ENCODE assay signal across 9 mouse cellular contexts in genomic region chr3:88449395-88450023, GRCm38 (mm10). TPM values are rescaled to one million over a fixed set of nuclear protein-coding genes. Genes with fewer than 3 reads are reported as not detected.
DNase-seq lines count a peak whose midpoint lies in the region; ATAC-seq and TF ChIP-seq lines count a peak whose summit lies in the region.
"Had no signal": no experiment of that assay in that cellular context is flagged by ENCODE, and none has a peak within 500 bp of the region (broad histone marks: within the 10 kb centered on the region; RNA-seq: fewer than 3 reads in every experiment).

No protein-coding gene starts in this region.

- H3K27ac ChIP-seq in heart, postnatal 0 days (ENCODE audit: low read depth) = no peak overlapping the region

- peak; percentile 55 for DNase-seq in ovary, adult 18-20 months (ENCODE audit: low spot score)
- no peak for DNase-seq in ovary, postnatal 14 days (ENCODE audit: low spot score)
- peak; percentile 78 for DNase-seq in embryo, embryonic 11 days
- DNase-seq in heart, postnatal 0 days (ENCODE audit: low spot score) = no peak
- peak; percentile 60 for DNase-seq in mesoderm, embryonic 11.5 days (ENCODE audit: low read depth, low spot score)
- no peak for DNase-seq in urinary bladder, postnatal 10 days (ENCODE audit: low spot score)
- no peak for DNase-seq in urinary bladder, postnatal 36 days (ENCODE audit: low spot score in 2 of 2)
- no peak for DNase-seq in urinary bladder, adult 2 months (ENCODE audit: low spot score)

- H3K9me3 ChIP-seq in heart, postnatal 0 days (replicated peaks; ENCODE audit: control insufficient read depth, low read length) = no peaks in the 10 kb centered on the region
- H3K9me3 ChIP-seq: megakaryocyte, embryonic 14.5 days had no signal

- H3K4me1 ChIP-seq in heart, postnatal 0 days (ENCODE audit: control insufficient read depth, insufficient read depth) = 0 out of 2 replicates have a peak, but pooled peaks cover 6% of the 10 kb centered on the region

- H3K4me2 ChIP-seq in heart, postnatal 0 days (ENCODE audit: low read depth, low read length) = peak overlapping the region; percentile 27

- no peaks in the 10 kb centered on the region for H3K36me3 ChIP-seq in heart, postnatal 0 days (replicated peaks; ENCODE audit: control insufficient read depth, insufficient read depth, low read length)

- 12% methylated on average over 21 of the region's 21 CpGs for WGBS in heart, postnatal 0 days

- H3K4me3 ChIP-seq in heart, postnatal 0 days (ENCODE audit: low read depth, low read length) = 0 out of 2 replicates have a peak overlapping the region, but pooled peaks have one; percentile 13
- H3K4me3 ChIP-seq: megakaryocyte, embryonic 14.5 days had no signal

- 0 out of 2 replicates have a peak overlapping the region, but pooled peaks have one; percentile 9 for H3K9ac ChIP-seq in heart, postnatal 0 days (replicated peaks; ENCODE audit: low read depth, low read length)

- TF ChIP-seq EP300 in heart, postnatal 0 days (IDR thresholded peaks at IDR 0.05; ENCODE audit: low read depth) = no peak

- ATAC-seq in heart, postnatal 0 days (ENCODE audit: insufficient read depth, low read depth) = peak; percentile 47; the same call in 1 of the 2 replicates

- TF ChIP-seq CTCF in heart, postnatal 0 days (IDR thresholded peaks at IDR 0.05; ENCODE audit: low read depth) = no peak

- H3K27me3 ChIP-seq in heart, postnatal 0 days (ENCODE audit: control insufficient read depth, insufficient read depth, low read length) = peaks cover 10% of the 10 kb centered on the region

RNA-seq across cellular contexts. Expression of gene Sema4a, which starts 11.5 kb away (rescaled TPM):
- 2.0 and 2.1 TPM in 2 replicates for total RNA-seq in heart, postnatal 0 days (2014; rRNA removed; ENCODE audit: low replicate concordance)
- 0.93 and 1.0 TPM in 2 replicates for polyA plus RNA-seq in heart, postnatal 0 days (2015; fragmentation: Nextera tagmentation; extraction: Ambion mirVana)
- polyA plus RNA-seq in urinary bladder, adult 2 months (2012; rRNA removed) = 63.2 and 63.3 TPM in 2 replicates

RNA-seq across cellular contexts. Expression of gene Slc25a44, which starts 24.6 kb away (rescaled TPM):
- 17.2 and 25.4 TPM in 2 replicates for total RNA-seq in heart, postnatal 0 days (2014; rRNA removed; ENCODE audit: low replicate concordance)
- polyA plus RNA-seq in heart, postnatal 0 days (2015; fragmentation: Nextera tagmentation; extraction: Ambion mirVana) = 9.6 and 9.7 TPM in 2 replicates
- polyA plus RNA-seq in urinary bladder, adult 2 months (2012; rRNA removed) = 18.7 and 19.8 TPM in 2 replicates

RNA-seq across cellular contexts. Expression of gene Pmf1, which starts 39.4 kb away (rescaled TPM):
- total RNA-seq in heart, postnatal 0 days (2014; rRNA removed; ENCODE audit: low replicate concordance) = 86.0 and 116 TPM in 2 replicates
- 62.9 and 65.8 TPM in 2 replicates for polyA plus RNA-seq in heart, postnatal 0 days (2015; fragmentation: Nextera tagmentation; extraction: Ambion mirVana)
- 25.4 and 27.2 TPM in 2 replicates for polyA plus RNA-seq in urinary bladder, adult 2 months (2012; rRNA removed)

Comparison
In these comparisons a context has a peak if more than half of its experiments do, and no peak if none do; other contexts are left out.
1. DNase-seq: peak in ovary, adult 18-20 months (single experiment), embryo, embryonic 11 days (single experiment) and mesoderm, embryonic 11.5 days (single experiment); none in ovary, postnatal 14 days (single experiment), heart, postnatal 0 days (single experiment), urinary bladder, postnatal 10 days (single experiment), urinary bladder, postnatal 36 days (0 of 2) and urinary bladder, adult 2 months (single experiment).
2. RNA of gene Sema4a, which starts 11.5 kb away (polyA plus RNA-seq): 63.2 to 63.3 TPM in urinary bladder, adult 2 months; 0.93 to 1.0 TPM in heart, postnatal 0 days; every median in the first group is over 10 times any median in the second.